Mouse (Mus musculus): ENCODE data around the gene Dap.

- TF ChIP-seq EP300 (IDR thresholded peaks at IDR 0.05; ENCODE audit: low read depth) (no peak), CTCF (IDR thresholded peaks at IDR 0.05; ENCODE audit: low read depth) (no peak)
These were observed 29.8 kb downstream of the Dap start for GRCm38 (mm10) chr15:31253963-31254362.
